Mouse (Mus musculus) liver, embryonic 14.5 days (tissue): ENCODE results near the gene Prss46. TPM values are rescaled to one million over a fixed set of nuclear protein-coding genes. Genes with fewer than 3 reads are reported as not detected.

Experiments used
- ATAC-seq: fragments of 200-750 bp; cut with Nextera tagmentation; 2 replicates; pipeline ENCODE4 v1.8.0; 2017; ENCODE audit warnings: moderate number of reproducible peaks, mild to moderate bottlenecking, moderate library complexity; ENCODE audit not compliant: insufficient read depth
- DNase-seq, 3 experiments: peaks; one replicate each; pipeline ENCODE4 v3.0.0-alpha.2; 2012 to 2013; ENCODE audit warnings: low read depth in 3 of 3, low spot score in 3 of 3
- H3K27ac ChIP-seq: fragments of 300-500 bp; sonication (generic); 2 replicates; pipeline ENCODE4 v1.5.1; 2014; ENCODE audit warnings: moderate library complexity, mild to moderate bottlenecking, control low read depth, inconsistent platforms
- H3K27me3 ChIP-seq: fragments of 300-500 bp; sonication (generic); 2 replicates; pipeline ENCODE4 v1.6.1; 2014; ENCODE audit warnings: mild to moderate bottlenecking, low read length, moderate library complexity; ENCODE audit not compliant: control insufficient read depth, insufficient read depth
- H3K36me3 ChIP-seq: fragments of 300-500 bp; sonication (generic); replicated peaks from 2 replicates; pipeline ENCODE4 v1.6.1; 2014; ENCODE audit warnings: low read depth; ENCODE audit not compliant: control insufficient read depth, insufficient read depth
- H3K4me1 ChIP-seq, 2 experiments: fragments of 200-500 bp in 1 of 2; fragments of 300-500 bp in 1 of 2; sonication (generic) in 1 of 2; replicated peaks; 2 replicates each; pipeline ENCODE4 v1.6.1; 2012 to 2014; ENCODE audit warnings: antibody characterized with exemption in 1 of 2, inconsistent platforms in 1 of 2, low read length in 1 of 2; ENCODE audit not compliant: control insufficient read depth in 2 of 2, insufficient read depth in 2 of 2
- H3K4me2 ChIP-seq: fragments of 300-500 bp; sonication (generic); 2 replicates; pipeline ENCODE4 v1.6.1; 2014; ENCODE audit warnings: low read depth, mild to moderate bottlenecking, control low read depth, moderate library complexity
- H3K4me3 ChIP-seq, 2 experiments: fragments of 200-500 bp in 1 of 2; fragments of 300-500 bp in 1 of 2; sonication (generic) in 1 of 2; 2 replicates each; pipeline ENCODE4 v1.5.1; 2012 to 2014; ENCODE audit warnings: low read depth in 2 of 2, low read length in 2 of 2, mild to moderate bottlenecking in 2 of 2, control low read depth in 1 of 2, inconsistent platforms in 1 of 2, moderate library complexity in 1 of 2; ENCODE audit not compliant: insufficient read depth in 1 of 2
- H3K9ac ChIP-seq: fragments of 300-500 bp; sonication (generic); replicated peaks from 2 replicates; pipeline ENCODE4 v1.6.1; 2014; ENCODE audit warnings: mild to moderate bottlenecking, control low read depth, moderate library complexity
- H3K9me3 ChIP-seq: fragments of 300-500 bp; sonication (generic); 2 replicates; pipeline ENCODE4 v1.6.1; 2016; ENCODE audit warnings: low read length, mixed read lengths; ENCODE audit not compliant: control insufficient read depth
- CTCF ChIP-seq: IDR thresholded peaks from 2 replicates; pipeline ENCODE4 v1.5.1; 2016; ENCODE audit warnings: antibody characterized with exemption, low read depth, control low read depth
- EP300 ChIP-seq: IDR thresholded peaks from 2 replicates; pipeline ENCODE4 v1.6.1; 2016; ENCODE audit warnings: antibody characterized with exemption, low read depth
- WGBS: fragments of 180-500 bp; shearing (Covaris S2); extraction: QIAGEN DNeasy Blood & Tissue Kit; methylation state at CpG from one replicate; pipeline ENCODE4 v1.1.7; 2014; ENCODE audit not compliant: insufficient replicate concordance; 5-methylcytosine and 5-hydroxymethylcytosine counted together
- polyA plus RNA-seq, 2 experiments: library from polyadenylated mRNA; depleted of rRNA in 1 of 2; stranded (reverse) in 1 of 2; unstranded in 1 of 2; fragments of >200 nt; fragmentation: Nextera tagmentation in 1 of 2; extraction: Ambion mirVana in 1 of 2; gene quantifications; 2 replicates each; pipeline versions ENCODE4 v1.2.1 to v1.2.3; 2012 to 2014

Prss46 gene
- polyA plus RNA-seq, 2 experiments = not detected

DNA sequence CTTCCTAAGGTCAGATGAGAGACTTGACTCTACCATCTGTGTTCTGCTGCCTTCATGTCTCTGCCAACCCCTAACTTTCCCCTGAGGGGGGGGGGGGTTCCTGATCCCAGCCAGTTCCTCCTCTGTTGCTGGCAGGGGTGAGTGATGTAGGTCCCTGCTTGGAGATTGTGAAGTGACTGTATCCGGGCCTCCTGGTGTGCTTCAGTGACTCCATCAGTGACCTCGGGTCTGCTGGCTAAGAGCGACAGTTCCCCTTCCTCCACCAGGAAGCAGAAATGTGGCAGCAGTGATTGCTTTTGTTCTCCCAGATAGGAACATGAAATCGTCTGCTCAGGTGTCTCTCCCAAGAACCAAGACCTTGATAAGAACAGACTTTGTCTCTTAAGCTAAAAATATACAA is 12.6 kb downstream of the Prss46 start:
- H3K27me3 ChIP-seq = no peaks in the 10 kb centered on the region
- ATAC-seq (no peak), DNase-seq (no peak)
- TF ChIP-seq EP300 (no peak), CTCF (no peak)
- WGBS = 9% methylated on average over 4 of the region's 4 CpGs
- H3K9me3 ChIP-seq = no peaks in the 10 kb centered on the region
- no peaks in the 10 kb centered on the region for H3K36me3 ChIP-seq
- H3K9ac ChIP-seq = no peak overlapping the region
- no peak overlapping the region for H3K4me3 ChIP-seq
- H3K4me2 ChIP-seq = no peak overlapping the region
- peaks cover 7 to 28% of the 10 kb centered on the region in 2 experiments for H3K4me1 ChIP-seq
- no peak overlapping the region for H3K27ac ChIP-seq

DNA sequence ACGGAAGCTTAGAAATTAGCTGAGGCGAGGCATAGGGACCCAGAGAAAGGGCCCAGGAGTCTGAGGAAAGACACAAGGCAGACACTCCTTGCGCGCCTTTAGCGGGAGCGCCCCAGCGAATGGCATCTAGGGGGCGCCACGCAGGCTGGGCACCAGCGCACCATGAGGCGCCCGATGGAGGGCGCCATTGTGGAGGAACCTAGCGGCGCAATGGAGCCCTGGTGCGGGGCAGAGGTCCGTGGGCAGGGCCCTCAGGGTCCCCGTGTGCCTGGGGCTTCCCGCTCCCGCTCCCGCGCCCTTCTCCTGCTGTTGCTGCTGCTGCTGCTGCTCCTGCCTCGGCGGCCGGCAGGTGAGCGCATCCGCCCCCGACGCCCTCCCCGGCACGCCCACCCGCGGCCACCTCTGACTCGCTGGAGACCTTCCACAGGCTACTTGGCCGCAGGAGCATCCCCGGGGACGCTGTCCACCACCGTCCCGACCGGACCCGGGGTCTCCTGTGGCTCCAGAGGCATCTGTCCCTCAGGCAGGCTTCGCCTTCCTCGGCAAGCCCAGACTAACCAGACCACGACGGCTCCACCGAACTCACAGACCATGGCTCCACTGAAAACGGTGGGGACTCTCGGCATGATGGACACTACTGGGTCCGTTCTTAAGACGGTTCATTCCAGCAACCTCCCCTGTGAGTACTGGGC is 13.6 kb downstream of the Prss46 start, which contains the start of gene Prss50:
Gene Prss50, plus strand, starts transcription at position 187 of the 692 bp plus-strand sequence.
- no peak for DNase-seq
- peak; percentile 17; the same call in 1 of the 2 replicates for ATAC-seq
- H3K27me3 ChIP-seq = no peaks in the 10 kb centered on the region
- H3K27ac ChIP-seq = peak within 1 kb of the TSS; percentile 77
- H3K9ac ChIP-seq = peak within 1 kb of the TSS; percentile 58
- no peaks in the 10 kb centered on the region for H3K9me3 ChIP-seq
- peak within 1 kb of the TSS; percentile 80 for H3K4me2 ChIP-seq
- H3K4me1 ChIP-seq = peaks cover 7 to 28% of the 10 kb centered on the region in 2 experiments
- TF ChIP-seq CTCF (peak; percentile 87), EP300 (no peak)
- WGBS = 9% methylated on average over 42 of the region's 50 CpGs
- no peaks in the 10 kb centered on the region for H3K36me3 ChIP-seq
- H3K4me3 ChIP-seq = peak within 1 kb of the TSS; percentile 51 to 58

DNA sequence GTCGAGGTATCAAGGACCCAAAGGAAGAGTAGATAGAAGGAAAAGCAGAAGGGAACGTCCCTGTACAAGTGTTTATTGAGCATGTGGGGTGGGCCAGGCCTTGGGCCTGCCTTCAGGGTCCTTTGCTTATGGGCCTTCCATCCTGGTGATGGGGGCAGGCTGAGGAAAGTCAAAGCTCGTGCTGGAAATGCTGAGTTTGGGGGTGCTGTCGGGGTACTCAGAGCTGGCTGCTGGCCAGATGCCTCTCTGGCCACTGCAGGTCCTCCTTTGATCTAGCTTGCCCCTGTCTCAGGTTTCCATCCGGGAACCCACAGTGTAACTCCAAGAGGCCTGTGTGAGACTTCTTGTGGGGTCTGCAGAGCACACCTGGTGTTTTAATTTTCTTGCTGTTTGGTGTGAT is 14.2 kb downstream of the Prss46 start:
- H3K4me3 ChIP-seq = peak overlapping the region; percentile 51 to 58
- H3K4me1 ChIP-seq = peaks cover 7 to 28% of the 10 kb centered on the region in 2 experiments
- no peaks in the 10 kb centered on the region for H3K36me3 ChIP-seq
- H3K27me3 ChIP-seq = no peaks in the 10 kb centered on the region
- H3K4me2 ChIP-seq = peak overlapping the region; percentile 80
- WGBS = 33% methylated on average over 5 of the region's 5 CpGs
- peak overlapping the region; percentile 77 for H3K27ac ChIP-seq
- no peak for TF ChIP-seq EP300
- no peak for TF ChIP-seq CTCF
- peak overlapping the region; percentile 58 for H3K9ac ChIP-seq
- H3K9me3 ChIP-seq = no peaks in the 10 kb centered on the region
- no peak for DNase-seq
- no peak for ATAC-seq

DNA sequence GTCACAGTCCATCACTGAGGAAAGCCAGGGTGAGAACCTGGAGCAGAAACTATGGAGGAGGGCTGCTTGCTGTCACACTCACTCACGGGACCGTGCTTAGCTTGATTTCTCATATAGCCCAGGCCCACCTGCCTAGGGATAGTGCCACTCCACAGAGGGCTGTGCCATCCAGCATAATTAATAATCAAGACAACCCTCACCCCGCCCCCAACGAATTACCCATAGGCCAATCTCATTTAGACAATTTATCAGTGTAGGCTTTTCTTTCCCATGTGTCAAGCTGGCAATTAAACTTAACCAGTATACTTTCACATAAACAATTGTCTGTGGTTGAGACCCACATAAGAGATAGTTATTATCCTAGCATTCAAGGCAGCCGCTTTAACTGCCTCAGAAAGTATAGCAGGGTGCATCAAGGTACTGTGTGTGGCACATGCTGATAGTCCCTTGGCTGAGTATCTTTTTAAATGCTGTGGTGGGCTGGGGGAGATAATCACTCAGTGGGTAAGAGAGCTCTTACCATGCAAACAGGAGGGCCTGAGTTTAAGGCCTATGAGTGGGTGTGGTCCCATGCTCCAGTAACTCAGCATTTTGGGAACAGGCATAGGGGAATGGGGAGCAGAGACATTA is 14.8 kb downstream of the Prss46 start:
- Histone ChIP-seq H3K4me1 (peaks cover 7 to 28% of the 10 kb centered on the region in 2 experiments), H3K27me3 (no peaks in the 10 kb centered on the region), H3K4me3 (peak overlapping the region; percentile 51 to 58), H3K9ac (no peak overlapping the region; the same call in 1 of the 2 replicates), H3K9me3 (no peaks in the 10 kb centered on the region), H3K27ac (peak overlapping the region; percentile 77), H3K36me3 (no peaks in the 10 kb centered on the region), H3K4me2 (peak overlapping the region; percentile 80)
- ATAC-seq = peak; percentile 93
- TF ChIP-seq CTCF = no peak
- TF ChIP-seq EP300 = peak; percentile 93
- WGBS = 25% methylated on average over 5 of the region's 5 CpGs
- peak in 2 of 3 experiments; percentile 51 for DNase-seq

DNA sequence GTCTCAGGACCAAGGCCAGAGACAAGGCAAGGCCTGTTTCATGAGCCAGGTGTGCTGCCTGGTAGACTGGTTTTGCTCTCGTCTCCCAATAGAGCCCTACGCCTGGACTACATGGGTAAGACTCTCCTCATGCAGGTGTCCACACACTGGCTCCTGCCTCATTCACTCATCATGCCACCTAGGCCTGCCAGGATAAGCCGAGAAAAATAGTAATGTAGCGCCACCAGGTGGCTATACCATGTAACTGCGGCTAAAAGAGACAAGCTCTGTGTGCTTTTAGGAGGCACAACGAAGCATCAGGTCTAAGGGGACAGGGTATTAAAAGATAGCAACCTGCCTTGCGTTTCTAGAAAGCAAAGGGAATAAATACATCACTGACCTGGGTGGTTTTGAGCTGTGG is 26.7 kb downstream of the Prss46 start:
- Histone ChIP-seq H3K36me3 (no peaks in the 10 kb centered on the region), H3K9ac (no peak overlapping the region), H3K4me3 (no peak overlapping the region), H3K27ac (no peak overlapping the region), H3K4me2 (no peak overlapping the region), H3K9me3 (no peaks in the 10 kb centered on the region), H3K27me3 (peaks cover 13% of the 10 kb centered on the region), H3K4me1 (0 out of 4 replicates have a peak, but pooled peaks cover 0 to 2% of the 10 kb centered on the region in 2 experiments)
- ATAC-seq (no peak), DNase-seq (peak in 1 of 3 experiments; percentile 42)
- TF ChIP-seq EP300 (no peak), CTCF (peak; percentile 88)
- 8% methylated on average over 7 of the region's 7 CpGs for WGBS
